Mouse (Mus musculus): ENCODE results near the gene Gm16429.
"Not testable (repeated sequence)": the region's sequence is repeated elsewhere in the genome, so short reads cannot be mapped to it uniquely, and the experiment has no call there.

Gm16429 gene

DNA sequence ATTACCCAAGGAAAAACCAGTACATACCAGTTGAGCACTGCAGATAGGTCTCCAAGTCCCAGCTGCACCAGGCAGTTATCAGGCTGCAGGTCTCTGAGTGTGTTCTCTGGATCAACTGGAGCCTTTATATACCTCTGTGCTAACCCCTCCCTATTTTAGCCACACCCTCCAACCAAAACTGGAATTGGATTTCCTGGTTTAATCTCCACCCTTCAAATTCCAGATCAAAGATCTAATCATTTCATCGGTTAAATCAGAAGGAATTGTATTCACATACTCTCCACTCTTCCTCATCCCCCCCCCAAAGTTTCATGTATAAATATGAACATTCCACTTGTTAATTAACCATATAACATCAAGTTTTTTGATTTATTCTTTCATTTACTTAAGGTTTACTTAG lies at the start of gene Gm16429:
Gene Gm16429, minus strand, starts transcription at position 101 of the 400 bp plus-strand sequence.
- DNase-seq, result not testable (repeated sequence)

Data from lung, adult 18-20 months (tissue).